Mouse (Mus musculus) heart, postnatal 0 days (tissue): Measurements from ENCODE around the gene Slc4a8. TPM values are rescaled to one million over a fixed set of nuclear protein-coding genes. Genes with fewer than 3 reads are reported as not detected.

Experiments used
- ATAC-seq: fragments of 200-750 bp; cut with Nextera tagmentation; 2 replicates; pipeline ENCODE4 v1.8.0; 2017; ENCODE audit warnings: low read depth, moderate number of reproducible peaks, moderate library complexity; ENCODE audit not compliant: insufficient read depth
- DNase-seq: peaks from one replicate; pipeline ENCODE4 v3.0.0-alpha.2; 2016; ENCODE audit warnings: low spot score
- H3K27ac ChIP-seq: fragments of 300-500 bp; sonication (generic); 2 replicates; pipeline ENCODE4 v1.5.1; 2014; ENCODE audit warnings: low read depth, mild to moderate bottlenecking
- H3K27me3 ChIP-seq: fragments of 300-500 bp; sonication (generic); 2 replicates; pipeline ENCODE4 v1.6.1; 2014; ENCODE audit warnings: low read length, mixed read lengths; ENCODE audit not compliant: control insufficient read depth, insufficient read depth
- H3K36me3 ChIP-seq: fragments of 300-500 bp; sonication (generic); replicated peaks from 2 replicates; pipeline ENCODE4 v1.6.1; 2014; ENCODE audit warnings: low read length, mixed read lengths; ENCODE audit not compliant: control insufficient read depth, insufficient read depth
- H3K4me1 ChIP-seq: fragments of 300-500 bp; sonication (generic); 2 replicates; pipeline ENCODE4 v1.6.1; 2014; ENCODE audit warnings: antibody characterized with exemption; ENCODE audit not compliant: control insufficient read depth, insufficient read depth
- H3K4me2 ChIP-seq: fragments of 300-500 bp; sonication (generic); 2 replicates; pipeline ENCODE4 v1.6.1; 2014; ENCODE audit warnings: low read depth, mild to moderate bottlenecking, low read length, moderate library complexity
- H3K4me3 ChIP-seq: fragments of 300-500 bp; sonication (generic); 2 replicates; pipeline ENCODE4 v1.5.1; 2014; ENCODE audit warnings: low read depth, low read length
- H3K9ac ChIP-seq: fragments of 300-500 bp; sonication (generic); replicated peaks from 2 replicates; pipeline ENCODE4 v1.6.1; 2014; ENCODE audit warnings: low read depth, low read length, mixed read lengths
- H3K9me3 ChIP-seq: fragments of 300-500 bp; sonication (generic); replicated peaks from 2 replicates; pipeline ENCODE4 v1.6.1; 2016; ENCODE audit warnings: low read length; ENCODE audit not compliant: control insufficient read depth
- CTCF ChIP-seq: IDR thresholded peaks from 2 replicates; pipeline ENCODE4 v1.5.1; 2016; ENCODE audit warnings: antibody characterized with exemption, control low read depth, low read depth
- EP300 ChIP-seq: IDR thresholded peaks from 2 replicates; pipeline ENCODE4 v1.6.1; 2016; ENCODE audit warnings: antibody characterized with exemption, low read depth
- WGBS: fragments of 180-500 bp; shearing (Covaris S2); extraction: QIAGEN DNeasy Blood & Tissue Kit; methylation state at CpG from one replicate; pipeline ENCODE4 v1.1.7; 2014; 5-methylcytosine and 5-hydroxymethylcytosine counted together
- polyA plus RNA-seq: library from polyadenylated mRNA; unstranded; fragments of >200 nt; fragmentation: Nextera tagmentation; extraction: Ambion mirVana; gene quantifications from 2 replicates; pipeline ENCODE4 v1.2.1, GENCODE M21; 2015
- total RNA-seq: library from RNA; depleted of rRNA; stranded (reverse); fragments of >200 nt; gene quantifications from 2 replicates; pipeline ENCODE4 v1.2.3, GENCODE M21; 2014; ENCODE audit warnings: low replicate concordance

The Slc4a8 gene
- total and polyA plus RNA-seq, 2 experiments from 2014 or later: 0.19 to 0.81 TPM

DNA sequence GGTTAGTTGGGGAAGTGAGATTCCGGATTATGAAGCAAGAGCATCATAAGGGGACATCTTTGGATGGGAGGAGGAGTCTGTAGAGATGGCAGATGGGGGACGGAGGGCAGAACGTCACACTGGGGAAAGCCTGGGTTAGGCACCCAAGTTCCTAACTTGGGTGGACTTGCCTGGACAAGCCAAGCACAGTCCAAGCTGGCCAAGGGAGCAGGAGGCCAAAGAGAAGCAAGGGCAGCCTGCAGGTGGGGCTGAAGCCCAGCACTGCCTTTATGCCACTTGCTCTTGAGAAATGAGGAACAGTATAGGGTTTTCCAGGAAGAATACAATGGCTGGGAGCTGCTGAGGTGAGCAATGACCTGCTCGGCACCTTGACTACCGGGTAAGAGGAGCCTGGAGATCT lies 42.3 kb upstream of the Slc4a8 start:
- H3K9ac ChIP-seq: no peak overlapping the region
- H3K4me1 ChIP-seq: no peaks in the 10 kb centered on the region
- no peaks in the 10 kb centered on the region for H3K36me3 ChIP-seq
- TF ChIP-seq EP300 (no peak), CTCF (no peak)
- DNase-seq (no peak), ATAC-seq (no peak)
- H3K9me3 ChIP-seq: no peaks in the 10 kb centered on the region
- no peaks in the 10 kb centered on the region for H3K27me3 ChIP-seq
- WGBS: 86% methylated on average over 5 of the region's 5 CpGs
- no peak overlapping the region for H3K27ac ChIP-seq
- no peak overlapping the region for H3K4me2 ChIP-seq
- H3K4me3 ChIP-seq: no peak overlapping the region

DNA sequence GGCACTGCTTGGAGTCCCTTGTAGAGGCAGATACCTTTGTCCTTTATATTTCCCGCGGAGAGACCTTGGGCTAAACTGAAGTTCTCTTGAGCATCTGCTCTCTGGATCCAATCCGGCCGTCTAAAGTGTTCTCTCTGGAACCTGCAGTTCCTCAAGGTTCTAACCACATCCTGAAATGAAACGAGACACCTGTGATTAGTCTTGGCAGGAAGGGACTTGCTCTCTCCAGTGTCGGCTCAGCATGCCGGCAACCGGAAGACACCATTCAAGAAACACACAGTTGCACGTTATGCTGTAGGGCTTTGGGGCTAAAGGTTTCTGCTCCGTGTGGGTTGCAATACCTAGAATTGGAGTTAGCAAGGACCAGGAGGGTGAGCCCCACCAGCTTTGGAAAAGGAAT lies 41.5 kb upstream of the Slc4a8 start:
- ATAC-seq: no peak

DNA sequence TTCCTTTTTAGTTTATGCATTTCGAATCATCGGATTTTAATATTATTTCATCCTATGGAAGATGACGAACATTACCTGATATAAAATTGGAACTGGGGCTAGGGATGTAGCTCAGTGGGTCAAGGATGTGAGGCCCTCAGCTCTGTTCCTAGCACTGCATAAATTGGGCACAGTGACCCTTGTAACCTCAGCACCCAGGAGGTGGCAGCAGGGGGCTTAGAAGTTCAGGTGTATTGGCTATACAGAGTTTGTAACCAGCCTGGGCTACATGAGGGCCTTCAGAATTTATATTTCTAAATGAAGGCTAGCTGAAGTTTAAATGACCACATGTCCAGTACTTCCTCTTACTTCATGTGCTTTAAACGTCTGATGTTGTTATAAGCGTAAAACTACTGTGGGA lies 40.1 kb upstream of the Slc4a8 start:
- WGBS: 85% methylated on average over 5 of the region's 5 CpGs
- ATAC-seq (no peak), DNase-seq (no peak)
- H3K27ac ChIP-seq: no peak overlapping the region
- H3K4me2 ChIP-seq: no peak overlapping the region
- peaks cover 5% of the 10 kb centered on the region; the same call in 1 of the 2 replicates for H3K27me3 ChIP-seq
- H3K36me3 ChIP-seq: no peaks in the 10 kb centered on the region
- no peaks in the 10 kb centered on the region for H3K9me3 ChIP-seq
- TF ChIP-seq EP300 (no peak), CTCF (no peak)
- no peak overlapping the region for H3K4me3 ChIP-seq
- H3K4me1 ChIP-seq: no peaks in the 10 kb centered on the region
- H3K9ac ChIP-seq: no peak overlapping the region

More for the DNA sequence above, 41.5 kb upstream of the Slc4a8 start:
- WGBS: 83% methylated on average over 10 of the region's 10 CpGs
- H3K4me3 ChIP-seq: no peak overlapping the region
- H3K9me3 ChIP-seq: no peaks in the 10 kb centered on the region
- H3K9ac ChIP-seq: no peak overlapping the region
- H3K36me3 ChIP-seq: no peaks in the 10 kb centered on the region
- H3K4me2 ChIP-seq: no peak overlapping the region
- no peaks in the 10 kb centered on the region for H3K4me1 ChIP-seq
- H3K27me3 ChIP-seq: no peaks in the 10 kb centered on the region
- no peak for TF ChIP-seq EP300
- TF ChIP-seq CTCF: no peak
- DNase-seq: no peak
- no peak overlapping the region for H3K27ac ChIP-seq

DNA sequence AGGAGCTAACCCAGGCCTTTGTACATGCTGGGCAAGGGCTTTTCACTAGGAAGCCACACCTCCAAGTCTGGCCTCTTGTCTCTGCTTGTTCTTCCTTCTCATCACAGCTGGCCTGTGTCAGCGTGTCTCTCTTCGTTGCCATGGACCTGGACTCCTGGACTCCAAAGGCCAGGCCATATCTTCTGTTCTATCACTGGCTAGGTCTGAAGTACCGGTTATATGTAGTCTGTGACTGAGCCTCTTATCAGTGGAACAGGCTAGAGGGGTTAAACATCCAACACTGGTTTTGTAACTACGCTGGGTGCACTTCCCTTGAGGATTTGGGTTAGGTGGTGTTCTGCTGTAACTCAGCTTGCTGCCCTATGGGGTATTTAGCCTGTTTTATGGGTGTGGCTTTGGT lies 39.5 kb upstream of the Slc4a8 start:
- WGBS: 33% methylated on average over 4 of the region's 4 CpGs
- no peak overlapping the region for H3K4me2 ChIP-seq
- H3K36me3 ChIP-seq: no peaks in the 10 kb centered on the region
- DNase-seq (no peak), ATAC-seq (no peak)
- TF ChIP-seq EP300 (no peak), CTCF (no peak)
- H3K27me3 ChIP-seq: peaks cover 5% of the 10 kb centered on the region; the same call in 1 of the 2 replicates
- H3K4me3 ChIP-seq: no peak overlapping the region
- H3K27ac ChIP-seq: no peak overlapping the region
- H3K9ac ChIP-seq: no peak overlapping the region
- H3K9me3 ChIP-seq: no peaks in the 10 kb centered on the region
- no peaks in the 10 kb centered on the region for H3K4me1 ChIP-seq

DNA sequence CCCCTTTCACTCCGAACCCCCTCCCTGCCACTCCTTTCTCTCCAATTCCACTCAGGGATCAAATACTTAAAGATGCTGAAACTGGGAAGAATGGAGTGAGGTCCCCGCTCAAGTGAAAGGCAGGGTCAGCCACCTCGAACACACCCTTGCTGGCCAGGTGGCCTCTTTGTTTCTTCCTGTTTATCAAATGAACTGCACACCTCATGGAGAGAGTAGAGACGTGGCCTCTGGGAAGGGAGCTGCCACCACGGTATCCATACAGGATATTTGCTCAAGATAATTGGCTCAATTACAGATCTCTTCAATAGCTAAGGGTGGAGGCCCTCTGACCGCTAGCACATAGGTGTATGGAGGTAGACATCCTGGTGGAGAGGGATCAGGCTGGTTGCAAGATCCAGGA lies 39.0 kb upstream of the Slc4a8 start:
- no peak overlapping the region for H3K4me3 ChIP-seq
- H3K27ac ChIP-seq: no peak overlapping the region
- no peak for TF ChIP-seq EP300
- no peak for ATAC-seq
- H3K36me3 ChIP-seq: no peaks in the 10 kb centered on the region
- WGBS: 67% methylated on average over 6 of the region's 6 CpGs
- no peak overlapping the region for H3K4me2 ChIP-seq
- H3K9me3 ChIP-seq: no peaks in the 10 kb centered on the region
- H3K4me1 ChIP-seq: no peaks in the 10 kb centered on the region
- no peak overlapping the region for H3K9ac ChIP-seq
- peaks cover 7% of the 10 kb centered on the region for H3K27me3 ChIP-seq
- no peak for DNase-seq

DNA sequence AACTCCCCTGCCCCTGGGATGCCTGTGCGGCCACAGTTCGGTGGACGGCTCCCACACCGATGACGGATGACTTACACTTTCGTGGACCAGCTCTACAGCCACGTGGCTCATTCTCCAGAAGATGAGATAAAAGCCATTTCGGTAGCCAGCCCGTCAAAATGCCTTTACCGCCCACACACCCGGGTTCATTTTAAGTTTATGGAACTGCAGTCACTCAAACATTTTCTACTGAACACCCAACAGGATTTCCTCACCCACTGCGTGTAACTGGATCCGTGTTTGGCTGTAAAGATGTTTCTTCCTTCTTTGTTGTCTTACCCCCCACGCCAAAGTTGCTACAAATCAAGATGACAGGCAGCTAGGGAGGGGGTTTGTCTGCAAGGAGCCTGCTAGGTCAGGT lies 38.0 kb upstream of the Slc4a8 start:
- Histone ChIP-seq H3K36me3 (no peaks in the 10 kb centered on the region), H3K4me1 (no peaks in the 10 kb centered on the region), H3K9ac (no peak overlapping the region), H3K27me3 (peaks cover 17% of the 10 kb centered on the region), H3K9me3 (no peaks in the 10 kb centered on the region), H3K4me2 (no peak overlapping the region), H3K27ac (no peak overlapping the region), H3K4me3 (no peak overlapping the region)
- peak; percentile 10 for DNase-seq
- WGBS: 49% methylated on average over 14 of the region's 14 CpGs
- no peak; the same call in 1 of the 2 replicates for ATAC-seq
- TF ChIP-seq EP300 (no peak), CTCF (no peak)
